Mouse (Mus musculus) brain, embryonic 14.5 days (tissue): ENCODE measurements around the gene Vmn1r83.

Experiments used
- CTCF ChIP-seq: fragments of 200-500 bp; IDR thresholded peaks from 2 replicates; pipeline ENCODE4 v1.5.1; 2012; ENCODE audit warnings: inconsistent platforms, mild to moderate bottlenecking, moderate library complexity, borderline replicate concordance; ENCODE audit not compliant: insufficient read depth, insufficient read length; ENCODE audit errors: extremely low read depth
- POLR2A ChIP-seq: fragments of 200-500 bp; IDR thresholded peaks from 2 replicates; pipeline ENCODE4 v1.6.1; 2012; ENCODE audit warnings: mild to moderate bottlenecking, inconsistent platforms, borderline replicate concordance; ENCODE audit not compliant: poor library complexity, insufficient read depth, insufficient read length, severe bottlenecking; ENCODE audit errors: extremely low read depth

DNA sequence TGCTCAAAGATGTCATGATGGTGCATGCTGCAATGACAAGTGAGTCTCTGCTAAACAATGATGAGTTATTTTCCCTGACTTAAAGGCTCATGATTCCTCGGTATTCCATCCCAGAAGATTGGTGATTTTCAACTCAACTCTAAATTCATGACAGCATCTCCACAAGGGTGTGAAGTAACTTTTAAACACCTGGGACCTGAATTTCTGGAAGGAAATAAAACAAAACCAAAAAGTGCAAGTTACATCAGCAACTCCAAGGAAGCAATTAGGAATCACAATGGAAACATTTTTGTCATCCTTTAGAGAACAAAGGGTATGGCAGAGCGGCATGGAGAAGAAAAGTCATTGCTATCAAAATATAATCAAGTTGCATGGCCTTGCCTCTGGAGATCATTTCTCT, at the start of gene Vmn1r83:
- TF ChIP-seq CTCF (no peak), POLR2A (no peak)
